Mouse (Mus musculus) MEL-GATA-1-ER (cell line): ENCODE data around the gene Spry1.

Source experiments
- DNase-seq: peaks from one replicate; pipeline ENCODE4 v3.0.0-alpha.2; 2012; ENCODE audit warnings: low read depth; ENCODE audit errors: extremely low read depth

Spry1 gene

GRCm38 (mm10) chr3:37672266-37673040 lies 32.7 kb downstream of the Spry1 start:
- DNase-seq, result no peak

- DNase-seq, result no peak
These were observed 33.9 kb downstream of the Spry1 start for GRCm38 (mm10) chr3:37673513-37674261.

- no peak for DNase-seq
These were observed 35.3 kb downstream of the Spry1 start for GRCm38 (mm10) chr3:37675056-37675525.

DNA sequence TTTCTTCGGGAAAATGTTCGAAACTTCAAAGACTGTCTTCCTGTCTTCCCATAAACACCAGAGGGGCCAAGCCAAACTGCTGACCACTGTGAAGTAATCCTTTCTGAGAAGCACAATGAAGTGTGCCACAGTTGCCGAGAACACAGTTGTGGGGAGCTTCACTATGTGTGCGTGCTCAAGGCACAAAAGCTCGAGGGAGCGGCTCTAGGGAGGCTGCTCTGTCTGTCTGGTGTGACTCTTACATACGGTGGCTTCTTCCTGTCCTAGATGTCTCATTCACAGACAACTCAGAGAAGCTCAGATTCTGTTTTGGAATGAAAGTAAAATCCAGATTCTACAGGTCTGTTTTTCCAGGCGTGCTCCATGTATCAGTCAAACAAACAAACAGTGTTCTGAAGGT lies 36.5 kb downstream of the Spry1 start:
- DNase-seq, result no peak

GRCm38 (mm10) chr3:37686219-37686618 lies 46.5 kb downstream of the Spry1 start:
- no peak for DNase-seq

DNA sequence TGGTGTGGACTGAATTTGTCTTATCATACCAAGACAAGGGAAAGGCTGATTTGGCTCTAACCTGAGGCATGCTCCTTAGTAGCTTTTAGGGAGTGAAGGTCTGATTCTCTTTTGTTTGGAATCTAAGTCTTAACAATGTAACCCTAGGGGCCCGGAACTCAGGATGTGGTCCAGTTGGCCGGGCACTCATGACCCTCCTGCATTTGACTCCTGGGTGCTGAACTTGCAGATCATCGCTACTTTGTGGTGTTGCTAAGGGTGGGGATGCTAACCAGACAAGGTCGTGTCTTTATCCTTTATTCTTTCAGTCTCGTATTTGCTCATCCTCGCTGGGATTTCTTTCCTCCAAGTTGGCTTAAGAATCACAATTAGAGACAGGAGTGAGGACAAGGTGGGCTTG lies 47.0 kb downstream of the Spry1 start:
- DNase-seq, result no peak

DNA sequence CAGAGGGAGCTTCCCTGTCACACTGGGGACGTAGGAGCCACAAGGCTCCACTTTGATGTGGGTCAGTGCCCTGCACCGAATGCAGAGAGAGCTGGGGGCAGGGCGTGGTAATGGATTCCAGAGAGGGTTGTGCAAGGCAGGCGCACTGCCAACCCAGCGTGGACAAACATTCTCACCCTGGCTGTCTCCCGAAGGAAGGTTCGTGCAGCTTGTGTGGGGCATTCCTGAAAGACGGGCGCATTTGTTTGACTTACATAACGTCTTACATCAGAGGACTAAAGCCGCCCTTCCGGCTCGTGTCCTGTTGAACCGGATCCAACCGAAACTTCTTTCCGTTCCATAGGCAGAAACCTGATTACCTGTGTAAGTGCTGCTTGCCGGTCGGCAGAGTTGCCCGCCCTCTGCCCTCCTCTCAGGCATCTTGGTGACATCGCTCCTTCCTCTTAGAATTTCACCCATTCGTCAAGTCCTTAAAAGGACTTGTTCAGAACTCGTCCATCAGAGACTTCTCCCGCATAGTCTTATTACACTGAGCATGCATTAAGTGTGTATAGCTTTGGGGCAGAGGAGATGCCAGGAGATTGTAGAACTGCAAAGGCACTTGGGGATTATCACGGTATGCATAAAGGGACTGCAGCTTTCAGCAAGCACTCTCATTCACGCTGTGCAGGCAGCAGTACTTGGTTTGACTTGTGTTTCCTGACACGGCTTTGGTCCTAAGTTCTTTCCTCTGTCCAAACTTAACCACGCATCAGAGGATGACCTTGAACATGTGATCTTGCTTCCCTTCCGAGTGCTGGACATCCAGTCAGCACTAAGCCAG lies 47.6 kb downstream of the Spry1 start:
- no peak for DNase-seq

GRCm38 (mm10) chr3:37692945-37693344 lies 53.2 kb downstream of the Spry1 start:
- DNase-seq, result peak; percentile 62

DNA sequence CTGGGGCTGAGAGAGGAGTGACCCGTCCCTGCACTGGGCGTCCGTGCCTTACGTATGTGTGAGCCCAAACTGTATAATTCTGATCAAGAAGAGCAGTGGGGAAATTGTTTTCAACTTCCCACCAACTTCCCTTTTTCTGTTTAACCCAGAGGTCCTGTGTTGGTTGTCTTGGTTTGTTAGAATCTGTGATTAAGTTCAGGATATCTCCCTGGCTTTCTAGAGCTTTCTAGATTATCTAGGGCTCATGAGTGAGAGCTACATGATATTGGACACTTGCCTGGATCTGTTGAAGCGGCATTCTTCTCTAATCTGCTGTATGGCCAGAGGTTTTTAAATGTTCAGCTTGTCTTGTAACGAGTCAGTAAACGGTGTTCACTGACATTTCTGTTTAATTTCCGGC lies 53.8 kb downstream of the Spry1 start:
- DNase-seq, result peak; percentile 71
